Mouse (Mus musculus): ENCODE measurements at regions not wholly inside any gene's neighbourhood (a gene's known extent, or its start where the extent isn't known, plus 50 kb on each side); places are given as distances from the start of the nearest gene placed in this dataset.

DNA sequence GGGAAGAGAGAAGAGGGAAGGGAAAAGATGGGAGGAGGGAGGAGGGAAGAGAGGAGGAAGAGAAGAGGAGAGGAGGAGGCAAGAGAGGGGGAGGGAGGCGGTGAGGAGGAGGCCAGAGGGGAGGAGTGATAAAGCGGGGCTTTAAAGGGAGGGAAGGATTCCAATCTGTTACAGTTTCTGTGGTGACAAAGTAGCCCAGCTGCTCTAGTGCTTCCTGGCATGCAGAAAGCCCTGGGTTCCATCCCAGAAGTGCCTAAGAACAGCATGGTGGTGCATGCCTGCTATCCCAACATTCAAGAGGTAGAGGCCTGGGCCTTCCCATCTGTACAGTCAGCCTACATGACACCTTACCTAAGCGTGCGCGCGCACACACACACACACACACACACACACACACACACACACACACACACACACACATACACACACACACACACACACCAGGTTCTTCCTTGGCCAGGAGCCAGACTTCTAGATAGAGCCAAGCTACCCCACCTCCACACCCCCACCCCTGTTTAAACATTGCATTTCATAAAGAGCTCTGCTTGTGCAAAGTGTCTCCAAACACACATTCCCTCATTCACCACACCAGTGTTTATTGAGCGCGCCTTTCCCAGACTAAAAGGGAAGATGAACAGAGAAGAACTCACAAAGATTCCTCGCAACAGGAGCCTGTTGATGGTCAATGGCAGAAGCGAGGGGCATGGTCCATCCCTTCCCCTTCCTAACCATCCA, 226.4 kb downstream of the Cbln4 start:
- TF ChIP-seq USF1 (IDR thresholded peaks at IDR 0.05; ENCODE audit: low read depth, low read length) (no peak), POLR2A (IDR thresholded peaks at IDR 0.05; ENCODE audit: control insufficient read depth in 1 of 2, insufficient read depth in 1 of 2, low read depth in 1 of 2, low read length in 2 of 2, poor library complexity in 1 of 2) (no peak), CTCF (IDR thresholded peaks at IDR 0.05 in 2 of 3, conservative IDR thresholded peaks at IDR 0.05 in 1 of 3; ENCODE audit: control insufficient read depth in 1 of 3, insufficient read depth in 1 of 3, low read depth in 2 of 3, low read length in 3 of 3, poor library complexity in 1 of 3, severe bottlenecking in 1 of 3) (no peak), MAZ (IDR thresholded peaks at IDR 0.05; ENCODE audit: low read depth, low read length) (no peak), TAL1 (IDR thresholded peaks at IDR 0.05; ENCODE audit: low read length) (no peak), ZKSCAN1 (IDR thresholded peaks at IDR 0.05; ENCODE audit: low read depth, low read length) (no peak), MAX (IDR thresholded peaks at IDR 0.05; ENCODE audit: low read length) (no peak), CHD1 (IDR thresholded peaks at IDR 0.05; ENCODE audit: low read depth, low read length) (no peak), ZC3H11A (IDR thresholded peaks at IDR 0.05; ENCODE audit: low read depth, low read length) (no peak)

All from MEL (cell line).